Mouse (Mus musculus): ENCODE data around the gene Map1s.
A peak's percentile ranks its signal among the peaks of the same experiment; 100 is the strongest.
"Not testable (repeated sequence)": the region's sequence is repeated elsewhere in the genome, so short reads cannot be mapped to it uniquely, and the experiment has no call there.

Gene Map1s

GRCm38 (mm10) chr8:70879500-70879899 lies 26.2 kb upstream of the Map1s start:
- no peak for DNase-seq

- DNase-seq, result peak in 1 of 2 experiments; percentile 63
Measured at GRCm38 (mm10) chr8:70880126-70880525, 25.6 kb upstream of the Map1s start.

GRCm38 (mm10) chr8:70880546-70880945 lies 25.2 kb upstream of the Map1s start:
- DNase-seq, result peak in 1 of 2 experiments; percentile 34

- no peak for DNase-seq
Measured at GRCm38 (mm10) chr8:70884186-70884585, 21.5 kb upstream of the Map1s start.

- DNase-seq, result no peak
Measured at GRCm38 (mm10) chr8:70884683-70885082, 21.0 kb upstream of the Map1s start.

GRCm38 (mm10) chr8:70885612-70886011 lies 20.1 kb upstream of the Map1s start:
- peak; percentile 81 for DNase-seq

GRCm38 (mm10) chr8:70887669-70888068 lies 18.1 kb upstream of the Map1s start:
- DNase-seq, result peak; percentile 59 to 71

GRCm38 (mm10) chr8:70890656-70891055 lies 15.1 kb upstream of the Map1s start:
- DNase-seq, result peak in 1 of 2 experiments; percentile 42

GRCm38 (mm10) chr8:70891356-70891755 lies 14.4 kb upstream of the Map1s start:
- peak; percentile 76 to 85 for DNase-seq

- DNase-seq, result peak in 1 of 2 experiments; percentile 32
Measured at GRCm38 (mm10) chr8:70892022-70892895, 13.5 kb upstream of the Map1s start, which contains the start of gene Slc5a5. TSS of gene Slc5a5 (minus strand) at chr8:70892757.

- no peak for DNase-seq
Measured at GRCm38 (mm10) chr8:70892896-70893655, 12.7 kb upstream of the Map1s start.

GRCm38 (mm10) chr8:70893656-70894384 lies 11.9 kb upstream of the Map1s start:
- DNase-seq, result peak; percentile 90 to 93

- no peak for DNase-seq
Measured at GRCm38 (mm10) chr8:70894385-70894720, 11.4 kb upstream of the Map1s start.

- DNase-seq, result no peak
Measured at GRCm38 (mm10) chr8:70894771-70895545, 10.8 kb upstream of the Map1s start.

GRCm38 (mm10) chr8:70895571-70896259 lies 10.0 kb upstream of the Map1s start:
- DNase-seq, result not testable (repeated sequence)

- DNase-seq, result no peak
Measured at GRCm38 (mm10) chr8:70896316-70897020, 9.3 kb upstream of the Map1s start.

- DNase-seq, result peak; percentile 94 to 97
Measured at GRCm38 (mm10) chr8:70897021-70897680, 8.6 kb upstream of the Map1s start, which contains the start of gene Rpl18a. TSS of gene Rpl18a (minus strand) at chr8:70897412.

- peak; percentile 92 to 93 for DNase-seq
Measured at GRCm38 (mm10) chr8:70897681-70898413, 7.9 kb upstream of the Map1s start.

- no peak for DNase-seq
Measured at GRCm38 (mm10) chr8:70898661-70899198, 7.0 kb upstream of the Map1s start.

All from kidney, postnatal 4 days (tissue).